Mouse (Mus musculus) A20 (cell line): ENCODE measurements around the gene Ccl25.
"Not testable (repeated sequence)": the region's sequence is repeated elsewhere in the genome, so short reads cannot be mapped to it uniquely, and the experiment has no call there.

Experiments used
- DNase-seq: peaks from one replicate; pipeline ENCODE4 v3.0.0-alpha.2; 2011; ENCODE audit warnings: low read depth, low spot score

Ccl25 gene

GRCm38 (mm10) chr8:4340207-4340606, 15.2 kb downstream of the Ccl25 start:
- no peak for DNase-seq

DNA sequence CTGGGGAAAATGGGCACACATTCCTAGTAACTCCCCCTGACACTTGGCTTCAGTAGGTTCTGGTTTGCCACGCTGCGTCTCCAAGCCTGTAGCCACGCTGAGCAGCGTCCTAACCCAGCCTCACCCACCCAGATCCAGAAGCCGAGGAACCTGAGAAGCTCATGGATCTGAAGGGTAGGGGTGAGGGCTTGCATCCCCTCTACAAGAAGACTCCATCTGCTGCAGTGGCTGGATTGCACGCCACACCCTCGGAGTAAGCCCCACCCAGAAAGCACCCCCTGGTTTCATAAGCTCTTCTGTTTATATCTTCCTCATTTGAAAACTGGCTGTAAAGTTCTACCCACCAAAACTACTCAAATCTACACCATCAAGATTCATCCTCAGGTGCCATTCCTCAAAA, 22.7 kb downstream of the Ccl25 start:
- DNase-seq, result no peak

DNA sequence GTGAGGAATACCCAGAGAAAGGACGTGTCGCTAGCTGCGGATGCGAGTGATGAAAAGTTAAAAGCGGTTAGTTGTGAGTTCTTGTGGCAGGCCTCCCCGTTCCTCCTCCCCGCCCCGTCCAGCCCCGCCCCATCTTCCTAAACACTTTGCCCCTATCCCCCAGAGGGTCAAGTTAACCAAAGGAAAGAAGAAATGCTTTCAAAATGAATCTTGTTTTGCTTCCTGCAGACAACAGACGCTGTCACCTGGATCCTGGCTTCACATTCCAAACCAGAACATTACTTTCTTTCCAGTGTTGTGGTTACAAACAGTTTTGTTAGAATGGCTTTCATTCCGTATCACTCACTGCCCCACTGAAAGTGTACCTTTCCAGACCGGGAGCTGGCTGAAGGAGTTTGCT, 23.3 kb downstream of the Ccl25 start:
- DNase-seq, result no peak

DNA sequence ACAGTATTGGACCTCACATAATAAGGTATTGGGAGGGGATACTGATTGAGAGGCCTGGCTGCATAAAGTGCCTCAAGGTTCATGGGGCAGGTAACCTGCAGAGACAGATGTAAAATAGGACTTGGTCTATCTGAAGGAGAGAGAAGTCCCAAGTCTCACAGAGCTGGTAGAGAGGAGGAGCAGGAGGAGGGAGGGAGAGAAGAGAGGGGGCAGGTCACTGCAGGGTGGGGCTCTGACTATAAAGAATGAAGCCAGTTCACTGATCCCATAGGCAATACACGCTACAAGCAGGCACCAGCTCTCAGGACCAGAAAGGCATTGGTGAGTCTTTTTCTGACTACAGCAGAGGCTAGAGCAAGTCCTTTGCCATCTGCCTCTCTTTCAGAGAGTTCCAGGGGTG, 24.3 kb downstream of the Ccl25 start:
- no peak for DNase-seq

- no peak for DNase-seq
Observed at GRCm38 (mm10) chr8:4350618-4351017, 25.6 kb downstream of the Ccl25 start.

DNA sequence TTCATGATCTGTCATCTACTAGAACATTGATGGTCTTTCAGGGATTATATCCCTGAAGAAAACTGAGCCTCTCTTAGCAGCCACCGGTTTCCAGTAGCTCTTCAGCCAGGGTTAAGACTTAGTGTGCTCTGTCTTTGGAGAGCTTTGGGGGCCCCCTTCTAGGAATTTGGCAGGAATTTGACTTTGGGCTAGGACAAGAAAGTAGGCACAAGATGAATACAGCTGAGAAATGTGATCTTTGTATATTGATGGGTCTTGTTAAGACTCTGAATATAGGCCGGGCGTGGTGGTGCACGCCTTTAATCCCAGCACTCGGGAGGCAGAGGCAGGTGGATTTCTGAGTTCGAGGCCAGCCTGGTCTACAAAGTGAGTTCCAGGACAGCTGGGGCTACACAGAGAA, 27.6 kb downstream of the Ccl25 start:
- not testable (repeated sequence) for DNase-seq

DNA sequence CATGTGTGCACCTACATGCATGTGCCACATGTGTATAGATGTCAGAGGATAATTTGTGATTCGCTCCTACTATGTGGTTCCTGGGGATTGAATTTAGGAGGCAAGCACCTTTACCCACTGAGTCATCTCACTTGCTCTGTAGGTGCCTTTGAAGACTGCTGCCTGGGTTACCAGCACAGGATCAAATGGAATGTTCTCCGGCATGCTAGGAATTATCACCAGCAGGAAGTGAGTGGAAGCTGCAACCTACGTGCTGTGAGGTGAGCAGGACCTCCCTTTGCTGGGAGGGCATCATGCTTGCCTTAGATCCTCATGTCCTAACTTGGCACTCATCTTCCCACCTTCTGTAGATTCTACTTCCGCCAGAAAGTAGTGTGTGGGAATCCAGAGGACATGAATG, 28.7 kb downstream of the Ccl25 start:
- DNase-seq, result no peak

GRCm38 (mm10) chr8:4354516-4354915, 29.5 kb downstream of the Ccl25 start:
- DNase-seq, result no peak

GRCm38 (mm10) chr8:4355455-4355854, 30.4 kb downstream of the Ccl25 start:
- no peak for DNase-seq

DNA sequence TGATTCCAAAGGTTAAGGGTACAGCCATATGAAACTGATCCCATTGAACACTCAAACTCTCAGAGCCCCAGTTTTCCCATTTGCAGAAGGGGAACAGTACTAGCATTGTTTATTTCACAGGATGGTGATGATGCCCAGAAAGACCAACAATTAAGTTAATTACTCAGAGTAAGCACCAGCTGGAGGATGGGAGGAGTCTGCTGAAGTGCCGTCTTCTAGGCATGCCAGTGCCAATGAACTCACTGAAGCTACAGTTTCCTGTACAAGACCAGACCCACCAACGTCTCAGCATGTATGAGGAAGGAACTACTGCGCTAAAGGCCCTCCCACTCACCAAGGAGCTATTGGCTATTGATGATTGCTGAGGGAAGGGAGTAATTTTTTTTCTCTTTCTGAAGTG, 34.4 kb downstream of the Ccl25 start:
- no peak for DNase-seq

- DNase-seq, result no peak
Observed at GRCm38 (mm10) chr8:4360922-4361321, 35.9 kb downstream of the Ccl25 start.

- DNase-seq, result no peak
Observed at GRCm38 (mm10) chr8:4366189-4366588, 41.2 kb downstream of the Ccl25 start.

DNA sequence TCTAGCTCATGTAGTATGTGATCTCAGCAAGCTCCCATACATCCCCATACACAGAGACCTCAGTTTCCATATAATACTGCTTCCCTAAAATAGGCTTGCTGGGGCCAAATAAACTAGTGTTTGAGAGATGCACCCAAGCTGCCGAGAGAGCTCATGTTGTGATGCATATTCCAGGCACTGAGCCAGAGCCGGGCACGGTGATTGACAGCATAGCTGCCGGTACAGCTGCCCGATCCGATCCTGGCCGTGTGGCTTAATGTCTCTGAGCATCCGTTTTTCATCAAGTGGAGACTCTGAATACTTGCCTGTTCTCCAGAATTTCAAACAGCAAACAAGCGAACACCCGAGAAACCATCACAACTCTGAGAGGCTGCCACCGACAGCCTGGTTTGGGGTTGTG, 42.8 kb downstream of the Ccl25 start:
- no peak for DNase-seq

DNA sequence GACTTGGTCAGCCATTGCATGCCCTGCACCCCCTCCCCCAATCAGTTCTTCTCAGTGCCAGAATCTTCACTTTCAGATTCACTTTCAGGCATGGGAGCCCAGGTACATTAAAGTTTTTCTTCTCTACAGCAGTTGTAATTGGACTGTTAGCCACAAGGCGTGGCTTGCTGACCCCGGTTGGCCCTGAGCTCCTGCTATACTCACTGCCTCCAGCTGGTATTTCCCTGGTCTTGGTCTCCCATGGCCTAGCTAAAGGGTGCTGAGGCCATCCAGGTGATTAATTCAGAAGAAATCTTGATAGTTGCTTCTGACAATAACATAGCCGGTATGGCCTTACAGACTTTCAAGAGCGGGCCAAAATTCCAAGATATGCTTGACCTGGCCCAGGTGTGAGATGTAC, 43.5 kb downstream of the Ccl25 start:
- no peak for DNase-seq

DNA sequence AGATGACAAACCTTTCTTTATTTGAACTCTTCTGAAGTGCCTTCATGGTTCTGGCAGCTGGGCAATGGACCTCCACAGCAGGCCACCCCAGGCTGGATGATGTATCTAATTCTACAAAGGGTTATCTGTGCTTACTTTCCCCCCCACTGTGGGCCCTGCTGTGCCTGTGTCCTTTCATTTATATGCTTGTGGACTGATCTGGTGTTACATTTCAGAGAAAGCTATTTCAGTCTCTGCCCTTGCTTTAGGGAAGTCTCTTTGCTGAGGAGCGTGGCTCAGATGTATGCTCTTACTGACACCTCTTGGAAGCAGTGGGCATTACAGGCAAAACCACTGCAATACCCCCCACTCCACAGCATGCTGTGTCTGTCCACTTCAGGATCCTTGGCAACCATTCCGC, 45.1 kb downstream of the Ccl25 start:
- peak; percentile 74 for DNase-seq

GRCm38 (mm10) chr8:4372657-4373056, 47.6 kb downstream of the Ccl25 start:
- peak; percentile 24 for DNase-seq

GRCm38 (mm10) chr8:4401442-4401841, 76.4 kb downstream of the Ccl25 start:
- DNase-seq, result no peak

DNA sequence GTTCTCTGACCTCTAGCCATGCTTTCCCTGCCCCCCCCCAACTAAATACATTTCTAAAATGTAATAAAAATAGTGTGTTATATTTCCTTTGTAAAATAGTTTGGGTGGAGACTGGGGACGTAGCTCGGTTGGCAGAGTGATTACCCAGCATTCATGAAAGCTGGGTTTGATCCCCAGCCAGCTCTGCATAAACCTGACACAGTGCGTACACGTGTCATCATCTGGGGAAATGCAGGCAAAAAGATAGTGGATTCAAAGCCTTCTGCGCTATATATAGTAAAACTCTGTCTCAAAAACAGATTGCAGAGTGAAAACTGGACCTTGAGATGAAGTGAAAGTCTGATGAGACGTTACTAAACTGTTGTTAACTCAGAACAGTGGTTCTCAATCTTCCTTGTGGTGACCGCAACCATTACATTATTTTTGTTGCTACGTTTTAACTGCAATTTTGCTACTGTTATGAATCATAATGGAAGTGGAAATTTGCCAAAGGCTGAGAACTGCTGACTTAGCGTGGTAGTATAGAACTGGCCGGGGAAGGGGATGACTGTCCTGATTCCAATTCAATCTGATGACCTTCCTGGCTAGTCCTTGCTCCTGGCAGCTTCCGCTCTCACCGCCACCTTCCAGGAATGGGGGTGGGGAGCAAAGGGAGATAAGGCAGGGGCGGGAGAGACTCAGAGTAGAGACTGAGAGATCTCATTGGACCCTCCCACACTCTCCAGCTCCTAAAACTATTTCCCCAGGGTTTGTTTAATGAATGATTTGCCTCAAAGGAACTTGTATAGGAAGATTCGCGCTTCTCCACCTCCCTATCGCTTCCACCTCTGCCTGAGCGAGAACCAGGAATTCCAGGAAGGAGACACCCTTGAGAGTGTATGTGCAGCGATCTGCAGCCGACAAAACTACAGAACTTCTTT, 79.2 kb downstream of the Ccl25 start:
- peak; percentile 54 for DNase-seq

DNA sequence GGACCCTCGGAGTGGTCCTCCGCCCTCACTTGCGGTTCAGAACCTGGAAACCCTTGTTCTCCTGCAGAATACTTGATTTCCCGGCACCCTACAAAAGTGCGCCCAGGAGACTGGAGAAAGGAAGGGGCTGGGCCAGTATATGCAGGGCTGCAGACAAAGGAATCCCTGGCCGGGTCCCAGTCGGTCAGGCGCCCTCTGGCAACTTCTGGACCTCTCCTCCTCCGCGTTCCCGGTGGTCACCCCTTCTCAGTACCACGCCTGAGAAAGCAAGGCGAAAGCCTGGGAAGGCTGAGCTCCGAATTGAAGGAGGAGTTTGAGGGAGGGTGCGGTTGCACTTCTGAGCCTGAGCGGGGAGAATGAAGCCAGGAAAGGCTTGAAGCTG, 79.9 kb downstream of the Ccl25 start:
- DNase-seq, result no peak

DNA sequence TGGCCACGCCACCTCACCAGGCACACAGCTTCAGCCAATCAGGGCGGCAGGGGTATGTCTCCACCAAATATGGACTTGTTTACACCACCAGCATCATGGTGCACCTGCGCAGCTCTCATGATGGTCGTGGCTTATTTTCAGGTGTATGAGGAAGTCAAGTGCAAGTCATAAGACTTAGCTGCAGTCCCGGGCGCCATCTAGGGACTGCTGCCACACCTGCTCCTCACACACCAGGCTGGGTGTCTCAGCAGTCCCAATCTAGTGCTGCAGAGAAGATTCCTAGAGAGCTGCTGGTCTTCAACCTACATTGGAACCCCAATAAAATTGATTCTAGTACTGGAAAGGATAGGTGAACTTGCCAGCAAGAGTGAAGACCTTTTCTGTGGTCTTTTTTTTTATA, 83.4 kb downstream of the Ccl25 start:
- peak; percentile 46 for DNase-seq
